Mouse (Mus musculus) E14TG2a.4 (cell line): ENCODE measurements around the gene Radil.

Source experiments
- H3K27me3 ChIP-seq: 2 replicates; pipeline ENCODE4 v1.6.1; 2014; ENCODE audit warnings: low read length, control low read depth; ENCODE audit not compliant: insufficient read depth
- H3K36me3 ChIP-seq: 2 replicates; pipeline ENCODE4 v1.6.1; 2014; ENCODE audit warnings: low read length, control low read depth; ENCODE audit not compliant: insufficient read depth
- H3K4me1 ChIP-seq: replicated peaks from 2 replicates; pipeline ENCODE4 v1.6.1; 2014; ENCODE audit warnings: low read depth, low read length, control low read depth
- H3K4me3 ChIP-seq: replicated peaks from 2 replicates; pipeline ENCODE4 v1.5.1; 2014; ENCODE audit warnings: mild to moderate bottlenecking, low read length
- H3K9me3 ChIP-seq: 2 replicates; pipeline ENCODE4 v1.6.1; 2014; ENCODE audit warnings: low read length, control low read depth
- CTCF ChIP-seq: conservative IDR thresholded peaks from 2 replicates; pipeline ENCODE4 v1.5.1; 2014; ENCODE audit warnings: low read length
- NANOG ChIP-seq: IDR thresholded peaks from 2 replicates; pipeline ENCODE4 v1.6.1; 2014; ENCODE audit warnings: borderline replicate concordance, low read length, mixed read lengths
- POU5F1 ChIP-seq: IDR thresholded peaks from 2 replicates; pipeline ENCODE4 v1.6.1; 2014; ENCODE audit warnings: low read length, borderline replicate concordance

The Radil gene

DNA sequence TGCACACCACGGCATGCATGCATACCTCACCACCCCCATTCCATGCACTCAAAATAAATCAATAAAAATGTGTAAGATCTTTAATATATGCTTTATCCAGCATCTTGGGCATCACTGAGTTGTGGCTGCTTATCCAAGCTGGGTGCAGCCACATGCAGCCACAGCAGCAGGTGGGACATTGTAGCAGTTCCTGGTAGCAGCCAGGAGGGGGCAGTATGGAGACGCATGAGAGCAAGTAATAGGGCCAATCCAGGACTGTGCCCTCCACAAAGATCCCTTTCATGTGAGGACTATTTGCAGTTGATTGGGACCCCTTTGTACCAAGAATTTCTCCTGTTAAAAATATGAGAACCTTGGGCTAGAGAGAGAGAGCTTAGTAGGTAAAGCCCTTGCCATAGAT lies 68.4 kb downstream of the Radil start:
- peaks cover 87% of the 10 kb centered on the region for H3K4me1 ChIP-seq
- peaks cover 14% of the 10 kb centered on the region for H3K36me3 ChIP-seq
- H3K9me3 ChIP-seq, result peaks cover 5% of the 10 kb centered on the region; the same call in 1 of the 2 replicates
- TF ChIP-seq CTCF (peak; percentile 89), POU5F1 (no peak)
- H3K4me3 ChIP-seq, result no peak overlapping the region
- no peaks in the 10 kb centered on the region for H3K27me3 ChIP-seq

DNA sequence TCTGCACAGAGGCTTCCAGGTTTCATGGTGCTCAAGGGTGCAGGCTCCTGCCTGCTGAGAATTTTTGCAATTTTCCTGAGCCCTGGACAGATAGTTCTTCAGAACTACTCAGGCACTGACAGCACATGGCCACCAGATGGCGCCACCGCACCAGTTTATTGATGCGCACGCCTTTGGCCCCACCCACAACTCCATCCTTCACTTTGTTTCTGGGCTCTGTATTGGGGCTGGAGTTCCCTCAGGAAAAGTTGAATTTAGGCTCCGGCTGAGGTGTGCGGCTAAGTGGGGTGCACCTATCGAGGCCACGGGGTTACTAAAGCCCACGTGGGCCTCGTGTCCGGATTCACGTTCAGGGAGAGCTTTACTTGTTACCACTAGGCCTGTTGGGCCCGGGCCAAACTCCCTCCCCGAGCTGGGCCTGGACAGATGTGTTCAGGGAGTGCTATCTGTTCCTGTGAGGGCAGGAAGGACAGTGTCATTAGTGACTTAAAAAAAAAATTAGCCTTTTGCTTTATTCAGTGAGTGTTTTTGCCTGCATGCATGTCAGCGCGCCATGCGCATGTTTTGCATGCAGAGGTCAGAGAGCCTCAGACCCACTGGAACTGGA lies 72.0 kb downstream of the Radil start:
- Histone ChIP-seq H3K36me3 (peaks cover 37% of the 10 kb centered on the region), H3K9me3 (peaks cover 5% of the 10 kb centered on the region; the same call in 1 of the 2 replicates), H3K4me1 (peaks cover 95% of the 10 kb centered on the region), H3K4me3 (peak overlapping the region; percentile 35; the same call in 1 of the 2 replicates), H3K27me3 (no peaks in the 10 kb centered on the region)
- peak; percentile 95 for TF ChIP-seq CTCF
- no peak for TF ChIP-seq NANOG
- TF ChIP-seq POU5F1, result no peak

DNA sequence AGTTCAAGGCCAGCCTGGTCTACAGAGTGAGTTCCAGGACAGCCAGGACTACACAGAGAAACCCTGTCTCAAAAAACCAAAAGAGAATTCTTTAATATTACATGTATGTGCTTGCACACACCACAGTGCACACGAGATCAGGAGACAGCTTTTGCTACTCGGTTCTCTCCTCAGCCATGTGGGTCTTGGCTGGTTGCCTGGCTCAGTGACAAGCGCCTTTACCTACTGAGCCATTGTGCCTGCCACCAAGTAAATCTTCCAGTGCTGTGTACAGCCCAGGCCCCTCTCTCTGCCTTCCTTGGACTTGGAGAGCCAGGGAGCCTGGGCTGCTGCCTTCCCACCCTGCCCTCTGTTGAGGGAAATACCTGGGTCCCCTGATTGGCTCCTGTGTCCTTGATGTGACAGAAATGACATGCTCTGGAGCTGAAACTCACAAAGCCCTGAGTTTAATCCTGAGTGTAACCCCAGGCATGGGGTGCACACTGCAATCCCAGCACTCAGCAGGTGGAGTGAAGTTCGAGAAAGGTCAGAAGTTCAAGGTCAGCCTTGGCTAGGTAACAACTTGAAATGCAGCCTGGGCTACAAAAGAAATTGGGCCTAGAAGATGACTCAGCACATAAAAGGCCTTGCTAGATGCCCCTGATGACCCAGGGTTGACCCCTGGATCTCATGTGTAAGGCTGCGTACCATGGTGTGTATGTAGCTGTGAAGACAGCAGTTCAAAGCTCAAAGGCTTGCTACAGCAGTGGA lies 72.9 kb downstream of the Radil start:
- Histone ChIP-seq H3K4me1 (peaks cover 96% of the 10 kb centered on the region), H3K36me3 (peaks cover 46% of the 10 kb centered on the region), H3K4me3 (no peak overlapping the region), H3K9me3 (no peaks in the 10 kb centered on the region), H3K27me3 (no peaks in the 10 kb centered on the region)
- TF ChIP-seq POU5F1 (no peak), NANOG (no peak), CTCF (no peak)

DNA sequence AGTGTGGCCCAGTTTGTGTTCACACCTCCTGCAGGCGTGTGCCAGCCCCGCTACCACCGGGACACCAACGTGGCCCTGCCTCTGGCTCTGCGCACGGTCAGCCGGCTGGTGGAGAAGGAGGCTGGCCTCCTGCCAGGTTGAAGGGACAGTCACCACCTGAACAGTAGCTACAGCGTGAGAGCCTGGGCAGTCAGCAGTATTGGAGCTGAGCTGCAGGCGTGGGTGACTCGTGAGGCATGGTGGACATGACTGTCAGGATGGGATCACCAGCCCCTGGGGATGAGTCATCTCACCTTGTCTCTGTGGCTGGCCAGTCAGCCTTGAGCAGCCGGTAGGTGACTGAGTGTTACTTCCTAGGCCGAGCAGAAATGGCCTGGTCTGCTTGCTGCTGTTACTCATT lies 73.6 kb downstream of the Radil start:
- peaks cover 53% of the 10 kb centered on the region for H3K36me3 ChIP-seq
- no peaks in the 10 kb centered on the region for H3K9me3 ChIP-seq
- no peak for TF ChIP-seq NANOG
- no peak for TF ChIP-seq CTCF
- no peak for TF ChIP-seq POU5F1

DNA sequence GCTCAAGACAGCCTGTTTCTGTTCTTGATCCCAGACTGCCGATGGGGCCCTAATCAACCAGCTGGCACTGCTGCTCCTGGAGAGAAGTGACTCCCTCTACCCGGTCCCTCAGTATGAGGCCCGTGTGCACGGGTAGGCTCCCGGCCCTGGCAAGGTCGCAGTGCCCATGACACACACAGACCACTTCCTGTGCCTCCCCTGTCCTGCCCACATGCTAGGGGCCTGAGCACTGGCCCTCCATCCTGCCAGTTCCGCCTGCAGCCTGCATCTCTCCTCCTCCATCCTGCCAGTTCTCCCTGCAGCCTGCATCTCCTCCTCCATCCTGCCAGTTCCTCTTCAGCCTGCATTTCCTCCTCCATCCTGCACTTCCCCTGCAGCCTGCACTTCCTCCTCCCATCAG lies 75.2 kb downstream of the Radil start:
- H3K36me3 ChIP-seq, result peaks cover 70% of the 10 kb centered on the region
- H3K9me3 ChIP-seq, result no peaks in the 10 kb centered on the region
- TF ChIP-seq NANOG, result no peak
- H3K4me1 ChIP-seq, result peaks cover 77% of the 10 kb centered on the region
- H3K4me3 ChIP-seq, result peak overlapping the region; percentile 41; the same call in 1 of the 2 replicates
- no peaks in the 10 kb centered on the region for H3K27me3 ChIP-seq

More for the DNA sequence above, 73.6 kb downstream of the Radil start:
- Histone ChIP-seq H3K4me3 (peak overlapping the region; percentile 29; the same call in 1 of the 2 replicates), H3K4me1 (peaks cover 94% of the 10 kb centered on the region), H3K27me3 (no peaks in the 10 kb centered on the region)

DNA sequence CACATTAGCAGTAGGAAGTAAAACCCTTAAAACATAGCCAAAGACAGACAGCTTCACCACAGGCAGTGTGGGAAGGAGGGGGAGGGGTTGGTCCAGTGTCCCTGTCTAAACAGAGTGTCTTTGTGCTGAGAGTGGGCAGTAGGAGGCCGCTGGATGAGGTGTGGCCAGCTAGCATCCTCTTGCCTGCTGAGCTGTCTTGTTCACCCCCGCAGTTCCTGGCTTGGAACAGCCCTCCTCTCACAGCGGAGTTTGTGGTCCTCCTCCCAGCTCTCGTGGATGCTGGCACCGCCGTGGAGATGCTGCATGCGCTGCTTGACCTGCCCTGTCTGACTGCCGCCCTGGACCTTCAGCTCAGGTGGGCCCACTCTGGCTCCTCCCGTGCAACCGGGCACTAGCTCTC lies 77.2 kb downstream of the Radil start:
- TF ChIP-seq POU5F1 (no peak), CTCF (no peak), NANOG (no peak)
- H3K9me3 ChIP-seq, result peaks cover 9% of the 10 kb centered on the region
- peaks cover 63% of the 10 kb centered on the region for H3K4me1 ChIP-seq
- H3K4me3 ChIP-seq, result no peak overlapping the region
- H3K36me3 ChIP-seq, result peaks cover 89% of the 10 kb centered on the region
- H3K27me3 ChIP-seq, result no peaks in the 10 kb centered on the region

DNA sequence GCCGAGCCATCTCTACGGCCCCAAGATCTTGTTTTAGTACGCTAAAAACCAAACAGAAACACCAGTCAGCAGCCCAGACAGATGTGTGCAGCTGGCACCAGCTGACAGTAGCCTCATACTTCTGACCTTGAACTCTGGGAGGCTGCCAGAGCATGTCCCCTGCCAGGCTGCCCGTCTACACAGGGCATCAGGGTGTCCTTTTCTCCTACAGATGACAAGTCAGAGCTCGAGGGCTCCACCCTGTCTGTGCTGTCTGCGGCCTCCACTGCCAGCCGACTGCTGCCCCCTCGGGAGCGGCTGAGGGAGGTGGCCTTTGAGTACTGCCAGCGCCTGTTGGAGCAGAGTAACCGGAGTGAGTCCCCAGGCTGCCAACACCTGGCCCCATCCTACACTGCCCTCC lies 81.1 kb downstream of the Radil start:
- Histone ChIP-seq H3K4me3 (no peak overlapping the region), H3K4me1 (peaks cover 45% of the 10 kb centered on the region), H3K9me3 (peaks cover 9% of the 10 kb centered on the region), H3K36me3 (peaks cover 93% of the 10 kb centered on the region), H3K27me3 (no peaks in the 10 kb centered on the region)
- TF ChIP-seq NANOG, result no peak
- no peak for TF ChIP-seq POU5F1
- TF ChIP-seq CTCF, result no peak

DNA sequence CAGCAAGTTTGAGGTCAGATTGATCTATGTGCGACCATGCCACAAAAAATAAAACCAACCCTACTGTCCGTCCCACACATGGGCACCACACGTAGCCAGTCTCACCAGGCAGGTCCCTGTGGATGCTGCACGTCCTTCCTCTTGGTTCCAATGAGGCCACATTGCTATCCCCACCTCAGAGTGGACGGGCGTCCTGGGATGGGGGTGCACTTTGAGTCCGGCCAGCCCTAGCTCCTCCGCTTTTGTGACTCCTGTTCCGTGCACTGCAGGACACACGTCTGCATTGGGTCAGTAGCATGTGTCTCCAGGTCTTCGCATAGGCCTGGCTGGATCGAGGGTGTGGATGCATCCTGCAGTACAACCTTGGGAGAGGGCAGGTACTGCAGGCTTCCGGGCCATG lies 82.5 kb downstream of the Radil start:
- no peak overlapping the region for H3K4me3 ChIP-seq
- H3K36me3 ChIP-seq, result peaks cover 79% of the 10 kb centered on the region
- TF ChIP-seq NANOG (no peak), POU5F1 (no peak), CTCF (no peak)
- H3K27me3 ChIP-seq, result no peaks in the 10 kb centered on the region
- peaks cover 9% of the 10 kb centered on the region for H3K9me3 ChIP-seq
- H3K4me1 ChIP-seq, result peaks cover 40% of the 10 kb centered on the region
